Mouse (Mus musculus) lung, postnatal 0 days (tissue): ENCODE results near the gene Cog4.

ENCODE experiments used
- CTCF ChIP-seq: IDR thresholded peaks from 2 replicates; pipeline ENCODE4 v1.5.1; 2016; ENCODE audit warnings: antibody characterized with exemption, mild to moderate bottlenecking
- EP300 ChIP-seq: IDR thresholded peaks from 2 replicates; pipeline ENCODE4 v1.6.1; 2016; ENCODE audit warnings: antibody characterized with exemption, mild to moderate bottlenecking, control low read depth

DNA sequence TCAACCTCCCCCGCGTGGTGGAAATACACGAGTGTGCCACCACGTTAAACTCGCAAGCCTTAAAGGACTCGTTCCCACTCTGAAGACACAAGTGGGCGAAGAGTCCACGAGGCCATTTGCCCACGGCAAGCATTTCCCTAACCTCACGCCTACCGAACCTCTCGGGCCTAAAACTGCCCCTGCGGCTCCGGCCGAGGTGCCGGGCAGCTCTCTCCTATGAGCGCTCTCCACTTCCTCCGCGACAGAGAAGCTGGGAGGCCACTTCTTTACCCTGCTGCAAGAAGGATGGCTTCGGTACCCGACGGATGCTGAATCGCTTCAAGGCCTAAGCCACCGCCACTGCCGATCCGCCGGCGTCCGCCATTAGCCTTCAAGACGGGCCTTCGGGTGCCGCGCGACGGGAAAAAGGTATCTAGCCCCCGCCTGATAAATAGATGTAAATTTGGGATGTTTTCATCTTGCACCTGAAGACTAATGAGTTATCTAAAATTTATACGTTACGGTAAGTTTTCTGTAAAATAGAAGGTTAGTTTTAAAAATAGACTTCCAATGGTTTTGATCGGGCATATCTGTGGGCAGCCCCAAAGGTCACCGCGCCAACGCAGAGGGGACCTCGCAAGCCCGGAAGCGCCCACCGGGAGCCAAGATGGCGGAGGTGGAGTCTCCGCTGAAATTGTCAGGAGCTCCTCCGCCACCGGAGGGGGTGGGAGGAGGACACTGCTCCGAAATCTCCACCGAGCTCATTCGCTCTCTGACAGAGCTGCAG is at the start of gene Cog4, which contains the start of gene Sf3b3:
- TF ChIP-seq CTCF (peak; percentile 31), EP300 (peak; percentile 88)
